Mouse (Mus musculus): ENCODE data around the gene Gjd3. TPM values are rescaled to one million over a fixed set of nuclear protein-coding genes. Genes with fewer than 3 reads are reported as not detected.

Gene Gjd3
- polyA plus RNA-seq, 1 experiment = not detected

DNA sequence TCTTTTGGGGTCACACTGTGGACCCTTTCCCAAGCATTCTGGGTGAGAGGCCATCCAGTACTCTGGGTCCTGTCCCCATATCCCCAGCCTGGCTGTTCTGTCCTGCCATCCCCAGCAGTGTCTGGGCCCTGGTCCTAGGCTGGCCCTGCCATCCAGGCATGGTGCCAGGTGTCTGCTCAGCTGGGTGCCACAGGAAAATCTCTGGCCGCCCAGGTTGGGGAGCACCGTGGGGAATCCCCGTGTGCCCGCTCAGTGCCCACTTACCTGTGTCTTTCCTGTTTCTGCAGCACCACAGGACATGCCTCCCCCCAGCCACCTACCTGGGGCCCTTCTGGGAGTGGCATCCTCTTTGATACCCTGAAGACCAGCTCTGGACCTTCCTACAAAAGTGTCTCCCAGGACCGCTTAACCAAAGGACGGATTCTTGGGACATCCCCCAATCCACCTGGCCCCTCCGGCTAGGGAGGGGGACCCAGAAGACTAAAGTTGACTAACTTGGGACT, 32.8 kb downstream of the Gjd3 start:
- no peak overlapping the region for H3K4me3 ChIP-seq (ENCODE audit: insufficient read depth, low read length)
- no peak overlapping the region for H3K27ac ChIP-seq (ENCODE audit: insufficient read depth, low read length)
- peaks cover 35% of the 10 kb centered on the region for H3K4me1 ChIP-seq (ENCODE audit: control insufficient read depth, insufficient read depth, low read length)
- TF ChIP-seq CTCF (IDR thresholded peaks at IDR 0.05; ENCODE audit: borderline replicate concordance, insufficient read depth, low read length) = no peak
- TF ChIP-seq POLR2A (IDR thresholded peaks at IDR 0.05; ENCODE audit: low read depth, low read length) = no peak

DNA sequence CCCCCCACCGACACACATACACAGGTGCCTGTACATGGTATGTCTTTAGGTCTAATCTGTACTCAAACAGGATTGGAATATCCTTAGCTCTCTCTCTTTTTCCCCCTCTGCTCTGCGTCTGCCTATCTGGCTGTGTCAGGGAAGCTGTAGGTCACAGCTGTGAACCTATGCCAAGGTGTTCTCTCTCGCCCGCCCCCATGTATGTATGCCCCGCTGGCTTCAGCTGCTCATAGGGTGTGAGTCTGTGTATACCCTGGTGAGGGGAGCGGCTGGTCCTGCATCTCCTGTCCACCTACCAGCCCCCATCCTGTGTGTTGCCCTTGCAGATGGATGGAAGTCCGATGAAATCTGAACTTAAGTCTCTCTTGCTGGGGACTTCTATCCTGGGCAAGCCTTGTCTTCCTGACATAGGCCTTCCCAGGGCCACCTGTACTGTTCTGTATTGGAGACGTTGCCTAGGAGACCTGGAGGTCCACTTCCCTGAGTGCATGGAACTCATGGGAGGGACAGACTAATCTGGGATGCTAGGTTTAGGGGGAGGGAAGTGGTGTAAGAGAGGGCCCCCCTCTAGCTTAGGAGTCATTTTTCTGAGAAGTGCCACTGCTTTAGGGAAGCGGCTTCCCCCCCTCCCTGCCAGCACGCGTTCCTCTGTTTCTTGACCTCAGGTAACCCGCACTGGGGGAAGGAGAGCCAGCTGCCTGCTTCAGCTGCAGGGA, 33.4 kb downstream of the Gjd3 start:
- Histone ChIP-seq H3K4me3 (ENCODE audit: insufficient read depth, low read length) (no peak overlapping the region), H3K4me1 (ENCODE audit: control insufficient read depth, insufficient read depth, low read length) (peaks cover 37% of the 10 kb centered on the region), H3K27ac (ENCODE audit: insufficient read depth, low read length) (no peak overlapping the region)
- TF ChIP-seq CTCF (IDR thresholded peaks at IDR 0.05; ENCODE audit: borderline replicate concordance, insufficient read depth, low read length) (no peak), POLR2A (IDR thresholded peaks at IDR 0.05; ENCODE audit: low read depth, low read length) (no peak)

DNA sequence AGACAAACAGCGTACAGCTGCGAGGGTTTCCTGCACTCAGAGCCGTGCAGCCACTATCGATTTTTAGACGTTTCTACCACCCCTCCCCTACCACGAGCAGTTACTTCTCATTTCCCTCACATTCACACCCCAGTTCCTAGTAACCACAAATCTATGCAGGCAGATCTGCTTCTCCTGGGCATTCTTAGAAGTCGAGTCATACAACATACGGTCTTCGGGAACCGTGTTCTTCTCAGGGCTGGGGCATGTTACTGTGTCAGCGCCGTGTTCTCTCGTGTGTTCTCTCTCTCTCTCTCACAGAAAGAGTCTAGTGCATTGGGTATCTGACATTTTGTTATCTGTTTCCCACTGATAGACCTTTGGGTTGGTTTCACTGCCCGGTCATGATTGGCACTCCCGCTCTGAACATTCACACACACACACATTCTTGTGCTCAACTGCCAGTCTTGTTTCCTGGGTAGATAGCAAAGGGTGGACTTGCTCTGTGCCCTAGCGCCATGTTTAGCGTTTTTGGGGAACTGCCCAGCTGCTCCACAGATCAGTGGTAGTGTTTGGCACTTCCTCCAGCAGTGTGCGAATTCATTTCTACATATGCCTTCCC, 34.7 kb downstream of the Gjd3 start:
- peaks cover 40% of the 10 kb centered on the region for H3K4me1 ChIP-seq (ENCODE audit: control insufficient read depth, insufficient read depth, low read length)
- TF ChIP-seq POLR2A (IDR thresholded peaks at IDR 0.05; ENCODE audit: low read depth, low read length) = no peak
- H3K4me3 ChIP-seq (ENCODE audit: insufficient read depth, low read length) = no peak overlapping the region
- peak overlapping the region; percentile 82 for H3K27ac ChIP-seq (ENCODE audit: insufficient read depth, low read length)

DNA sequence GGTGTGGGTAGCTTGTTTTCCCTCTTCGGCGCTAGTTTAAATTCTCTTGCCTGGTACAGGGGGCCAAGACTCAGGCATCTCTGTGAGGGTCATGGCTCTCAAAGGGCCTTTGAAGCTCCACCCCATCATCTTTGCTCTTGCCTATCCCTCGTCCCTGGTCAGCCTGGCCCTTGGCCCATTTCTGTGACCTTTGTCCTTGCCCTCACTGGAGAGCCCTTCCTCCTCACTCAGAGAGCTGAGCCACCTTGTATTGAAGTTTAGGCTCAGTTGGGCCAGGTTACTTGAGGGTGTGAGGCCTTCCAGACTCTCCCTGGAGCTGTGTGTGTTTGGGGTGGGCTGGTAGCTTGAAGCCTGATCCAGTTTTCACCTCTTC, 37.2 kb downstream of the Gjd3 start:
- TF ChIP-seq POLR2A (IDR thresholded peaks at IDR 0.05; ENCODE audit: low read depth, low read length) (no peak), CTCF (IDR thresholded peaks at IDR 0.05; ENCODE audit: borderline replicate concordance, insufficient read depth, low read length) (no peak)
- H3K27ac ChIP-seq (ENCODE audit: insufficient read depth, low read length) = peak overlapping the region; percentile 90; the same call in 1 of the 2 replicates
- no peak overlapping the region for H3K4me3 ChIP-seq (ENCODE audit: insufficient read depth, low read length)
- H3K4me1 ChIP-seq (ENCODE audit: control insufficient read depth, insufficient read depth, low read length) = peaks cover 40% of the 10 kb centered on the region

DNA sequence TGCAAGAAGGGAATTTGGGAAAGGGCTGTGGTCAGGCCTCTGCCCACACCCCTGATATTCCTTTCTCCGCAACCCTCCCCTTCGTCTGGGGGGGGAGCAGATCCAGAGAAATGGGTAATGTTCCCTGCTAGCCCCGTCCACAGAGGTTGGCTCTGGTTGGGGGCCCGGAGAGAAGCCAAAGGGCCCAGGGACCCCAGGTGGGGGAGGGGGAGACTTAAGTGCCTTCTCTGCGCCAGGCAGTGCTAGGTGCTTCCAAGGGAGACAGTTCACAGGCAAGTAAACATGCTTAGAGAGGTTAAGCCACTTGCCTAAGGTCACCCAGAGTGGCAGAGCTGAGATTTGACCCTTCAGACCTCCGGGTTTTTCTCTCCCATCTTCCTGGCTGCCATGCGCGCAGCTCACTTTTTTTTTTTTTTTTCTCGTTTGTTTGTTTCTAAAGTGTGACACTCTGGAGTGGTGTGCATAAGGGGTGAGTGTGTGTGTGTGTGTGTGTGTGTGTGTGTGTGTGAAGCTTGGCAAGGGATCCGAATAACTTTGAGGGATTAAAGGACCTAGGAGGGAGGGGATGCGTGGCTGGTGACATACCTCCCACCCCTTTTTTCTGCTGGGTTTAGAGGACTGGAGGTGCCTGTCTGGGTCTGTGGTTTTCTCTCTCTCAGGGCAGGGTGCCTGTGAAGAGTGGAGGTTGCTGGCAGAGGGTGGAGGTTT, 37.8 kb downstream of the Gjd3 start:
- Histone ChIP-seq H3K27ac (ENCODE audit: insufficient read depth, low read length) (peak overlapping the region; percentile 90), H3K4me3 (ENCODE audit: insufficient read depth, low read length) (no peak overlapping the region), H3K4me1 (ENCODE audit: control insufficient read depth, insufficient read depth, low read length) (peaks cover 40% of the 10 kb centered on the region)
- TF ChIP-seq CTCF (IDR thresholded peaks at IDR 0.05; ENCODE audit: borderline replicate concordance, insufficient read depth, low read length) (no peak), POLR2A (IDR thresholded peaks at IDR 0.05; ENCODE audit: low read depth, low read length) (no peak)

DNA sequence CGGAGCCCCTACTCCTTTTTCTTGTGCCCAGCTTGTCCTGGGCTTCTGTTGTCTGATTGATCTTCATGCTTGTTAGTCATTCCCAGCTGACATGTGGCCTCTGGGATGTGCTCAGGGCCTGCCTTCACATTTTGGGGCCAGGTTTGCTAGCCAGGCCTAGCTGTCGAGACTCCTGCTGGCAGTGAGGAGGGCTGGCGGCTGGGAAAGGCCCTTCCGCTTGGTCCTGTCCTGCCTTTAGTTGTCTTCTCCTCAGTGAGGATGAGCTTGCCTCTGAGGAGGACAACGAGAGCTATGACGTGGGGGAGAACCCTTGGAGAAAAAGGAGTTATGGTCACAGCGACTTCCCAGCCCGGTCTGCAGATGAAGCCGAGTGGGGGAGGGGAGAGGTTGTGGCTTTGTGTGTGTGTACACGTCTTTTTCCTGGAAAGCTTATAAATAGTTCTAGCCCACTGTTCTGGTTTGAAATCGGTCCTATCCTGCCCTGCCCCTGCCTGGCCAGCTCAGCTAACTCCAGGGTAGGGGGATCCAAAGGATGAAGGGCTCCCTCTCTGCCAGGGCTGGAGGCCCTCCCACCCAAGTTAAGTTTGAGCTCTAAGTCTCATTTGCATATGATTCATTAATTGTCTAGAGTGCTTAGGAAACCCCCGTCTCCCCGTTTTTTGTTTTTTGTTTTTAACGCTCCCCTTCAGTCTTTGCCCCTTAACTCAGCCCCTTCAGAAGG, 38.9 kb downstream of the Gjd3 start:
- no peak overlapping the region for H3K4me3 ChIP-seq (ENCODE audit: insufficient read depth, low read length)
- H3K27ac ChIP-seq (ENCODE audit: insufficient read depth, low read length) = peak overlapping the region; percentile 90
- peaks cover 40% of the 10 kb centered on the region for H3K4me1 ChIP-seq (ENCODE audit: control insufficient read depth, insufficient read depth, low read length)

DNA sequence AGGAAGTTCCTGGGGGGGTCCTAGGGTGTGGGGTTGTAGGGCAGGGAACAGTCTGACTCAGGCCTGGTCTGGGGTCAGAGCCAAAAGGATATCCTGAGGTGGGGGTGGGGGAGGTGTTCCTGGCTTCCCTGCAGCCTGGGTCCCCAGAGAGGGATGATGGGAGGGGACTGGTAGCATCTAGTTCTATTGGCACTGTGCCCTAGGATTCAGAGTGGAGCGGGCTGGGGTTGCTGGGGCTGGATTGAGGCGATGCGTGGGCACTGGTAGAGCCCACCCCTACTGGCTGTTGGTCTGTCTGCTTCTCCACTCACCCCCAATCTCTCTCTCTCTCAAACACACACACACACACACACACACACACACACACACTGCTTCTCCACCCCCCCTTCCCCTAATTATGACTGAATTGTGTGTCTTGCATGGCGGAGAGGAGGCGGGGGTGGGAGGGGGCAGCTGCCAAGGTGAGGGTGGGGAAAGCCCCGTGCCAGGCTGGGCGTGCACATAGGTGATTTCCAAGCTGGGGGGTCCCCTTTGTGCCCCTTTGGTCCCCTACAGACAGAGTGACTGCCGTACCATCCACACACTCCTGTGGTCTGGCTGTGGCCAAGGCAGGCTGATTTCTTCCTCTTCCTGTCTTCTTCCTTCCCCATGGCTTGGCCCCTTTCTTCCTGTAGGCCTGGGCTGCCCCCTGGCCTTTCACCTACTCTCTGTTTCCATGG, 39.7 kb downstream of the Gjd3 start:
- TF ChIP-seq CTCF (IDR thresholded peaks at IDR 0.05; ENCODE audit: borderline replicate concordance, insufficient read depth, low read length) (no peak), POLR2A (IDR thresholded peaks at IDR 0.05; ENCODE audit: low read depth, low read length) (0 out of 2 replicates have a peak, but pooled peaks have one; percentile 11)
- Histone ChIP-seq H3K4me1 (ENCODE audit: control insufficient read depth, insufficient read depth, low read length) (peaks cover 36% of the 10 kb centered on the region), H3K4me3 (ENCODE audit: insufficient read depth, low read length) (no peak overlapping the region), H3K27ac (ENCODE audit: insufficient read depth, low read length) (peak overlapping the region; percentile 90)

More for the DNA sequence above, 38.9 kb downstream of the Gjd3 start:
- TF ChIP-seq CTCF (IDR thresholded peaks at IDR 0.05; ENCODE audit: borderline replicate concordance, insufficient read depth, low read length) (no peak), POLR2A (IDR thresholded peaks at IDR 0.05; ENCODE audit: low read depth, low read length) (no peak)

DNA sequence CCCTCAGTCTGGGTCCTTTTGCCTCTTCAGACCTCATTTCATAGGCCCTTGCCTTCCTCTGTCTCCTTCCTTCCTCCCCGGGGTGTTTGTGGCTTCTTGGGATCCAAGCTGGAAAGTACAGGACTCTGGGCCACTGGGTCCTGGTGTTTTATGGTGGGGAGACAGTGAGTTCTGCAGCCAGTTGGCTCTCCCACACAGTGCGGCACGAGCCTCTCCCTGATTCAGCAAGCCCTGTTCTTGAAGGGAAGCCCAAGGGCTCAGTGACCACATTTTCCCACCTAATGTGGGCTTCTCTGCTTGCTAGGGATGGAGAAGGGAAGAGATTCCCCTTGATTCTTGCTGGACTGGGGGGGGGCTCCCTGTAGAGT, 40.3 kb downstream of the Gjd3 start:
- Histone ChIP-seq H3K4me3 (ENCODE audit: insufficient read depth, low read length) (0 out of 2 replicates have a peak overlapping the region, but pooled peaks have one; percentile 1), H3K4me1 (ENCODE audit: control insufficient read depth, insufficient read depth, low read length) (peaks cover 31% of the 10 kb centered on the region), H3K27ac (ENCODE audit: insufficient read depth, low read length) (peak overlapping the region; percentile 90)
- TF ChIP-seq POLR2A (IDR thresholded peaks at IDR 0.05; ENCODE audit: low read depth, low read length) = no peak
- TF ChIP-seq CTCF (IDR thresholded peaks at IDR 0.05; ENCODE audit: borderline replicate concordance, insufficient read depth, low read length) = no peak

Measured in embryonic fibroblast, embryonic 13.5 days (primary cell).